In the genomic region with DNA sequence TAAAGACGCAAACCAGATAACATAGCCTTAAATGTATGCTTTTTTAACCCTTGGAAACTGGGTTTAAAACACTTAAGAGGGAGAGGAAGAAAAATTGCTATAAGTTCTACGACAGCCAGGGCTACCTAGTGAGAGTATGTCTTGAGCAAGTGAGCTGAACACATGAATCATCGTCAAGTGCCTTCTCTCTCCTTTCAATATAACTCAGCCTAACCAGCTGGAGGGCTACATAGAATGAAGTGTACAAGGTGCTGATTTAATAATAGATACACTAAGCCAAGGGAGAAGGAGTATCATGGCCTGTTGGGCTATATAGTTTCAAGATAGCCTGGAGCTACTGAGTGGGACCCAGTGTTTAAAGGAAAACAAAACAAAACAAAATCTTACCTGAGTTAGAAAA, we compare ENCODE assay signal across 1 mouse cellular context.
TF ChIP-seq lines count a peak whose summit lies in the region.

No protein-coding gene starts in this region.

TF ChIP-seq in CH12.LX, 34 proteins besides CTCF, POLR2A, EP300 and RAD21:
- TF ChIP-seq ETS1 (conservative IDR thresholded peaks at IDR 0.05; ENCODE audit: low read depth, low read length) (peak; percentile 59; the same call in 1 of the 2 replicates), IRF4 (IDR thresholded peaks at IDR 0.05; ENCODE audit: low read depth, low read length) (0 out of 2 replicates have a peak, but pooled peaks have one; percentile 33), JUN (IDR thresholded peaks at IDR 0.05; ENCODE audit: insufficient read depth, low read depth, low read length) (no peak), ELF1 (IDR thresholded peaks at IDR 0.05; ENCODE audit: low read depth, low read length) (no peak)
